Mouse (Mus musculus) left cerebral cortex, postnatal 10 days (tissue): Measurements from ENCODE around the gene Wdr53. TPM values are rescaled to one million over a fixed set of nuclear protein-coding genes. Genes with fewer than 3 reads are reported as not detected.
"Not testable (repeated sequence)": the region's sequence is repeated elsewhere in the genome, so short reads cannot be mapped to it uniquely, and the experiment has no call there.

Source experiments
- DNase-seq, 2 experiments: peaks; one replicate each; pipeline ENCODE4 v3.0.0; 2021 to 2022; ENCODE audit warnings: low spot score in 2 of 2, mixed read lengths in 1 of 2; ENCODE audit errors: extremely low spot score in 1 of 2
- intact Hi-C: fragments of 180-260 bp; cut with DNase I; formaldehyde crosslinking; loops from one replicate; pipeline ENCODE4 v1.15.1; 2025
- microRNA-seq: library from miRNA; unstranded; fragments of <30 nt; microRNA quantifications from one replicate; pipeline ENCODE4 v1.2.0, GENCODE M21; 2022
- total RNA-seq, 2 experiments: library from RNA; stranded (reverse); gene quantifications; 2 replicates each; pipeline ENCODE4 v1.2.3; 2021

Gene Wdr53
- total RNA-seq, 2 experiments from 2014 or later, result 11.3 to 13.3 TPM

DNA sequence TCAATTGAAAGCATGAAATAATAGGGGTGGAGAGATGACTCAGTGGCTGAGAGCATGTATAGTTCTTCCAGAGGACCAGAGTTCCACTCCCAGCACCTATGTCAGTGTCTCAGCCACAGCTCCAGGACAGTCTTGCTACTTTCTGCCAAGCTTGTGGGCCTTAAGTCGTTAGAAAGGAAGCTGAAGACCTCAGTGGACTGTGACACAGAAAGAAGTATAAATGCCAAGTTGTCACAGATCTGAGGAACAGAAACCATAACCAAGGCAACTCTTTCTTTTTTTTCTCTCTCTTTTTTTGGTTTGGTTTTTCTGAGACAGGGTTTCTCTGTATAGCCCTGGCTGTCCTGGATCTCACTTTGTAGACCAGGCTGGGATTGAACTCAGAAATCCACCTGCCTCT lies 28.8 kb downstream of the Wdr53 start:
- intact Hi-C loops, result no loop called here
- DNase-seq, result no peak

DNA sequence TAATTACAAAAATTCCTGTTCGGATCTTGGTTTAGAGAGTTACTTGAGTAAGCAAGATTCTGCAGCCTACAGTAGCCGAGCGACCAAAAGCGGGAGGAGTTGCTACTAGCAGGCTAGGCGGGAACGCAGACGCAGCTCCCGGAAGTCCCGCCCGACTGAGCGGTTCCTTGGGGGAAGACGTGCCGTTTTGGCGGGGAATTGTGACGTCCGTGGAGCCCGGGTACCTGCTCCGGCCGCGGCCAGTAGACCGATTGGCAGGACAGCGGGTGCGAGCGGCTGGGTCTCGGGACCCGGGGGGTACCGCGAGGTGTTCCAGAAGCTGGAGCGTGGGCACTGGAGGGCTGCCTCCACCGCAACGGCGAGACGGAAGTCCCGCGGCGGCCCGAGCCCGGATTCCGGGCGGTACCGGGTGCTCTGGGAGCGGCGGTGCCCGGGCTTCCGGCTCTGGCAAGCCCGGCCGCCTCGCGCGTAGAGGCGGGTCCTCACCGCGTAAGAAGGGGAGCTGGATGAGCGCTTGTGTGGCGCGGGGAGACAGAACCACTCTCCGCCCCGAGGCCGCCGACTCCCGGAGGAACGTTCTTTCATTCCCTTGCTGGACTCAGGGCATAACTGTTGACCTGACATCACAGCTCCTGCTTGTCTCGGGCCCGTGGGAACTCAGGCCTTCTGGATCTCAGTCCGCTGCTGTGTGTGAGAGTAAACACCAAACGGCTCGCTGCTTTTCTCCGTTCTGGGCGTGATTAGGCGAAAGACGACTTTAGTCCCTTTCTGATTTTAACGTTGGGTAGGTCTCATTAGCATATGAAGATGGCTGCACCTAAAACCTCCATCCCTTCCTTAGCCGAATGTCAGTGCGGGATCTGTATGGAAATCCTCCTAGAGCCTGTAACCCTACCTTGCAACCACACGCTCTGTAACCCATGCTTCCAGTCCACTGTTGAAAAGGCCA lies 30.6 kb downstream of the Wdr53 start, which contains the start of gene Rnf168:
Gene Rnf168, plus strand, starts transcription at position 152 of the 949 bp plus-strand sequence.
- intact Hi-C loops, result no loop called here
- peak; percentile 89 to 93 for DNase-seq

DNA sequence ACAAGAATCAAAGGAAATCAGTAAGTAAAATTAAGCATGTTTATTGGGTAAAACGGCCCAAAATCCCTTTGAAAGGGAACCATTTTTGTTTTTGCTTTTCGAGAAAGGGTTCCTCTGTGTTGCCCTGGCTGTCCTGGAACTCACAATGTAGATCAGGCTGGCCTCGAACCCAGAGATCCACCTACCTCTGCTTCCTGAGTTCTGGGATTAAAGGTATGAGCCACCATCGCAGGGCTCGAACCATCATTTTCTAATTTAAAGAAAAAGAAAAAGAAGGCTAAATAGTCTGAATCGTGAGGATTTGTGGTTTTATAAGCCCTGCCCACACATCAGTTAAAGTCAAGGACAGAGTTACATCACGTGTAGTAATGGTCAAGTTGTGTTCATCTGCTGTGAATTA lies 31.4 kb downstream of the Wdr53 start:
- intact Hi-C loops, result no loop called here
- DNase-seq, result no peak

DNA sequence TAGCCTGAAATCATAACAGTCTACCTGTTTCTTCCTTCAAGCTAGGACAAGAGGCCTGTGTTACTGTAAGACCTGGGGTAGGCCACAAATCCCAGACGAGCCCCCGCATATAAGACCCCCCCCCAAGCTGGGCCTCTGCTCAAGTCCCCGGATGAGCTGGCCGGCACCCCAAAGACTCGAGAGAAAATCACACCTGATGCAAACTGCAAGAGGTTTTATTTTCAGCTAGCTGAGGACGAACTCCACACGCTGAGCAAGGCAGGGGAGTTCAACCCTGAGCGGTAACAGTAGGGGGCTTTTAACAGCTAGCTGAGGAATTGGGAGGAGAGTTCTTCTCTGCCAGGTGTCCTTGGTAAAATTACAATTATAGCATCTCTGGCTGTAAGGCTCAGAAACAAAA lies 33.2 kb downstream of the Wdr53 start:
- intact Hi-C loops, result loop anchor here (5.0 to 10.0 kb wide), 2 partner anchors 105 to 318 kb away; no protein-coding TSS in a partner anchor
- no peak for DNase-seq

DNA sequence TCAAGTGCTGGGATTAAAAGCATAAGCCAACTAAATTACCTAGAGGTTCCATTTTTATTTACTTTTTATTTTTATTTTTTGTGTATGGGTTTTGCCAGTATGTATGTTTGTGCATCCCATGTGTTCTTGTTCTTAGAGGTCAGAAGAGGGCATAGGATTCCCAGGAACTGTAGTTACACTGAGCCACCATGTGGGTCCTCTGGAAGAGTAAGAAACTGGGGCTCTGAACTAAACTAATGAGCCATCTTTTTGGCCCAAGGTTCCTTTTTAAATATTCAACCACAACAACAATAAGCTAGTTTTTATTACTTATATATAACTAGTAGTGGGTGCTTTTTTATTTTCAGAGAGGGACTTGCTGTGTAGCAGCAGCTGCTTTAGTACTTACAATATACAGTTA lies 35.6 kb downstream of the Wdr53 start:
- intact Hi-C loops, result loop anchor here (5.0 to 10.0 kb wide), 2 partner anchors 102 to 320 kb away; no protein-coding TSS in a partner anchor
- no peak for DNase-seq

DNA sequence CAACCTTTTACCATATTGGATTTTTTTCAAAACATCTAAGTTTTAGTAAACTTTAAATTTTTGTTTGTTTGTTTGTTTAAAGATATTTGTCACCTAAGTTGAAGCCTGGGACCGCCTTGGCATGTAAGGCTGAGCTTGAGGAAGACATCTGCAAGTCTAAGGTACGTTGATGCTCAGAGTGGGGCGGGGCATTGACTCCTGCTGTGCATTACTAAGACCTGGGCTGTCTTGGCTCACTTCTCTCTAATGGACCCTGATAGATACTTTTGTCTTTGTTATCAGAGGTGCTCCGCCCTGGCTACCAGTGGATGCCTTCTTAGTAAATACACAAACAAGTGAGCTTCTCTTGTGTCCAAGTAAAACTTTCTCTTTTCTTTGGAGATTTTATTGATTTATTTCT lies 44.8 kb downstream of the Wdr53 start:
- intact Hi-C loops, result loop anchor here (10.0 kb wide), 1 partner anchor 323 kb away; no protein-coding TSS in a partner anchor
- DNase-seq, result no peak

DNA sequence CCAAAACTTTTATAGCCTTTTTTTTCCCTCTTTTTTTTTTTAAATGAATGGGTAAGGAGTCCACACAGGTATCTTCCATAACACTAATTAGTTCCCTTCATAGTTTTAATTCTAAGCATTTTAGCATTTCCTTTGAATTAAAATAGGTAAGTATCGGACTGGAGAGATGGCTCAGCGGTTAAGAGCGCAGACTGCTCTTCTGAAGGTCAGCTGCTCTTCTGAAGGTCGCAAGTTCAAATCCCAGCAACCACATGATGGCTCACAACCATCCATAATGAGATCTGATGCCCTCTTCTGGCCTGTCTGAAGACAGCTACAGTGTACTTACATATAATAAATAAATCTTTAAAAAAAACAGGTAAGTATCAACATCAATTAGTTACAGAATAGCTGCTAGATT lies 52.6 kb downstream of the Wdr53 start:
- DNase-seq, result not testable (repeated sequence)

DNA sequence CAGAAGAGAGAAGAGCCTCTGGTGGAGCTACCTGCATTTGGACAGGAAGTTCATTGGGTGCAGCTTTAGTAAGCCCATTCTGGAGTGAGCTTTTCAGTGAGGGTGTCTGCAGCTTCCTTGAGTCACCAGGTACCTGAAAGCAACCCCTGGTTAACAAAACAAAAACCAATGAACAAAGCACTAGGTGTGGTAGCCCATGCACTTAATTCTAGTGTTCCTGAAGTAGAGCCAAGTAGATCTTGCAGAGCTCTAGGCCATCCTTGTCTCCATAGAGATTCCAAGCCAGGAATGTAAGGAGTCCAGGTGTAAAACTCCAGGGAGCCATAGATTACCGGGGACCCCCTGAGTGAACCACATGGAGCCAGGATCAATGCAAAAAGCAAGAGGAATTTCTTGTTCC lies 56.0 kb downstream of the Wdr53 start:
- DNase-seq, result no peak
- intact Hi-C loops, result no loop called here

More for the DNA sequence above, 52.6 kb downstream of the Wdr53 start:
- intact Hi-C loops, result loop anchor here (10.0 kb wide), 1 partner anchor 315 kb away; no protein-coding TSS in a partner anchor

DNA sequence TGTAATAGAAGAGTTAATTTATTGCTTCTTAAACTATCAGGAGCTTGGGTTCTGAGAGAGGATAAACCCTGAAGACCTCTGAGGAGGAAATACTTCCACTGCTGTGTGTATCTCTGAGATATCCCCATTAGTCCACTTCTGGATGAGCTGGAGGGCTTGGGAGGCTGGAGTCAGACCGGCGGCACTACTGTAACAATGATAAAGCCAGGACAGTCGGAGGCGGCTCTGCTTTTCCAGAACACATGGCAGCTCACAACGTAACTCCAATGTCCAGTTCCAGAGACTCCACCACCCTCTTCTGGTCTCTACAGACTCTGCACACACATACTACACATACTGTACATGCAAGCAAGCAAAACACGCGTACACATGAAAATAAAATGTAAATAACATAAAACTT lies 56.9 kb downstream of the Wdr53 start:
- intact Hi-C loops, result no loop called here
- DNase-seq, result no peak

Small RNA genes within 50 kb of the gene (microRNA-seq; reads per million reads assigned to microRNA genes)
- not detected for gene Mir1946a

Other genes starting within 250 kb of the Wdr53 start
- 10 to 100 TPM; 41.7 to 43.8 TPM for gene Senp5, start 243.9 kb upstream of the Wdr53 start, total RNA-seq
- 10 to 100 TPM; 29.0 to 30.5 TPM for gene Pak2, start 167.9 kb upstream of the Wdr53 start, total RNA-seq
- gene Pigx, start 147.5 kb upstream of the Wdr53 start, total RNA-seq, result 10 to 100 TPM; 27.7 to 33.5 TPM
- 10 to 100 TPM; 59.0 to 63.1 TPM for gene Cep19, start 147.4 kb upstream of the Wdr53 start, total RNA-seq
- gene Nrros, start 81.6 kb upstream of the Wdr53 start, total RNA-seq, result 10 to 100 TPM in 1 of 2 experiments, 1 to 10 TPM in 1; 7.3 to 10.3 TPM
- not detected for gene Bex6, start 67.4 kb upstream of the Wdr53 start, total RNA-seq
- gene Fbxo45, start 69 bp upstream of the Wdr53 start, total RNA-seq, result 10 to 100 TPM; 39.7 to 39.8 TPM
- not detected for gene Smco1, start 24.2 kb downstream of the Wdr53 start, total RNA-seq
- gene Rnf168, start 30.2 kb downstream of the Wdr53 start, total RNA-seq, result 10 to 100 TPM; 29.6 to 34.4 TPM
- gene Ubxn7, start 85.0 kb downstream of the Wdr53 start, total RNA-seq, result 10 to 100 TPM; 52.5 to 59.5 TPM
- under 1 TPM in 1 of 2 experiments, not detected in 1; 0.28 TPM for gene Tm4sf19, start 153.3 kb downstream of the Wdr53 start, total RNA-seq
- 10 to 100 TPM; 13.9 to 16.1 TPM for gene Tctex1d2, start 172.5 kb downstream of the Wdr53 start, total RNA-seq
- gene Pcyt1a, start 183.7 kb downstream of the Wdr53 start, total RNA-seq, result 10 to 100 TPM; 44.1 to 44.3 TPM
- gene Slc51a, start 240.7 kb downstream of the Wdr53 start, total RNA-seq, result not detected
- not detected for gene Zdhhc19, start 249.0 kb downstream of the Wdr53 start, total RNA-seq